Mouse (Mus musculus): ENCODE measurements around the gene Palld.

GRCm38 (mm10) chr8:61868481-61868880 is 34.0 kb downstream of the Palld start:
- no peak for TF ChIP-seq TAL1 (IDR thresholded peaks at IDR 0.05; ENCODE audit: low read length)
- no peak for TF ChIP-seq GATA1 (IDR thresholded peaks at IDR 0.05; ENCODE audit: low read length)
